ENCODE assay signal across 8 mouse cellular contexts in the genomic region with DNA sequence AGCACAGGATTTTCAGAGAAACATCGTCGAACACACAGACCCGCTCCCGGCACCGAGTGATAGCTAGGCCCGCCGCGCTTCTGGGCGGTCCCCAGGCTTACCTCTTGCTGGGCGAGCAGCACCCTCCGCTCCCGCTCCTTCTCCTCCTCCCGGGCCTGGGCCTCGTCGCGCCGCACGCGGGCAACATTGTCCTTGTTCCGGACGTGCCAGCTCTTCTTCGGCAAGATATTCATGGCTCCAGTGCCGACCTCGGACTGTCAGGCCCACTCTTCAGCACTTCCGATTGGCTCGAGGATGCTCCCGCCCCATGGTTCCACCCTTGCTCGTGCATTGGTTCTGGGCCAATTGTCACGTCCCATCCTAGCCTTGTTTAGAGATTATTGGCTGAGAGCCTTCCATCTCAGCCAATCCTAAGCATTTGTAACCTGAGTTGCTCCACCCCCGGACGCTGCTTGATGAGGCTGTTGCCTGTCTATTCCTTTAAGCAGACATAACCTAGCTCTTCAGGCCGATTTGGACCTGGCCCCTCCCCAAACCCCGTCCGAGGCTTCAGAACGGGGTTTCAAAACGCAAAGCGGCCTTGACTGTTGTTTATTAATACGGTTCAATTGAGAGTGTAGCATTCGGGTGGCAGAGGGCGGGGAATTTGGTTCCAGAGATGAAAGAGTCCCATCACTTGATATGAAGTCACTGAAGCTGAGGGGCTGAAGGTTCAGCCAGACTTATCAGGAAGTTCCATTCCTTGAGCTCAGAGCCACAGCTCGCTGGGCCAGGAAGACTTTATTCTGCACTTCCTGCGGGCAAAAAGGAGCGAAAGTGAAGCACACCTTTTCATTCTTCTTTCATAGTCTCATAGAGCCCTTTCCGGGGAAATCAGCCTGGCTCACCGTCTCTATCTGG. TPM values are rescaled to one million over a fixed set of nuclear protein-coding genes. Genes with fewer than 3 reads are reported as not detected.
DNase-seq lines count a peak whose midpoint lies in the region; ATAC-seq and TF ChIP-seq lines count a peak whose summit lies in the region.

Gene Leng1 (minus strand): TSS at position 626 of the 900 bp plus-strand sequence.

- WGBS in forebrain, embryonic 13.5 days: 4% methylated on average over 45 of the region's 45 CpGs
- 3% methylated on average over 45 of the region's 45 CpGs for WGBS in large intestine, adult 2 months
- 4% methylated on average over 45 of the region's 45 CpGs for WGBS in liver, postnatal 0 days (ENCODE audit: insufficient replicate concordance)
- WGBS in neural tube, embryonic 14.5 days: 4% methylated on average over 45 of the region's 45 CpGs

- no peaks in the 10 kb centered on the region for H3K4me1 ChIP-seq in ES-Bruce4 (ENCODE audit: control insufficient read depth, insufficient read depth, low read length)
- H3K4me1 ChIP-seq in forebrain, embryonic 13.5 days: peaks cover 23% of the 10 kb centered on the region
- peaks cover 19% of the 10 kb centered on the region for H3K4me1 ChIP-seq in liver, postnatal 0 days (ENCODE audit: insufficient read depth)
- H3K4me1 ChIP-seq in neural tube, embryonic 14.5 days (ENCODE audit: control insufficient read depth, insufficient read depth, low read length): peaks cover 12% of the 10 kb centered on the region

- TF ChIP-seq CTCF in ES-Bruce4 (IDR thresholded peaks at IDR 0.05; ENCODE audit: low read depth, low read length): no peak
- TF ChIP-seq CTCF in liver, postnatal 0 days (IDR thresholded peaks at IDR 0.05; ENCODE audit: low read depth): no peak

- peak within 1 kb of the TSS; percentile 53 for H3K9ac ChIP-seq in ES-Bruce4 (ENCODE audit: low read depth, poor library complexity, severe bottlenecking)
- peak within 1 kb of the TSS; percentile 74 for H3K9ac ChIP-seq in forebrain, embryonic 13.5 days
- H3K9ac ChIP-seq in liver, postnatal 0 days (replicated peaks): peak within 1 kb of the TSS; percentile 91
- peak within 1 kb of the TSS; percentile 69 for H3K9ac ChIP-seq in neural tube, embryonic 14.5 days (replicated peaks; ENCODE audit: low read depth, low read length)

- peak; percentile 98 to 99 for DNase-seq in heart, postnatal 10 days
- peak; percentile 96 for DNase-seq in large intestine, adult 2 months (ENCODE audit: low read depth, low spot score)
- DNase-seq in liver, postnatal 0 days: peak; percentile 95
- DNase-seq in testis, postnatal 10 days (ENCODE audit: low spot score): peak; percentile 94

- H3K4me2 ChIP-seq in forebrain, embryonic 13.5 days: peak within 1 kb of the TSS; percentile 66
- H3K4me2 ChIP-seq in liver, postnatal 0 days (ENCODE audit: low read depth, low read length): peak within 1 kb of the TSS; percentile 91
- H3K4me2 ChIP-seq in neural tube, embryonic 14.5 days (ENCODE audit: low read depth, low read length): peak within 1 kb of the TSS; percentile 89

- TF ChIP-seq EP300 in ES-Bruce4 (IDR thresholded peaks at IDR 0.05; ENCODE audit: insufficient read depth, low read depth, low read length): no peak
- no peak for TF ChIP-seq EP300 in liver, postnatal 0 days (IDR thresholded peaks at IDR 0.05; ENCODE audit: low read depth)

- H3K4me3 ChIP-seq in ES-Bruce4 (ENCODE audit: low read depth, low read length): peak within 1 kb of the TSS; percentile 77
- peak within 1 kb of the TSS; percentile 61 for H3K4me3 ChIP-seq in forebrain, embryonic 13.5 days
- H3K4me3 ChIP-seq in liver, postnatal 0 days (ENCODE audit: low read depth, low read length): peak within 1 kb of the TSS; percentile 80
- peak within 1 kb of the TSS; percentile 65 for H3K4me3 ChIP-seq in neural tube, embryonic 14.5 days (ENCODE audit: low read depth, low read length)

- peak; percentile 78 for TF ChIP-seq POLR2A in ES-Bruce4 (IDR thresholded peaks at IDR 0.05; ENCODE audit: insufficient read depth, low read length)

- ATAC-seq in cerebellum, adult (ENCODE audit: insufficient number of reproducible peaks, low FRiP score, low TSS enrichment): peak; percentile 97
- peak; percentile 99 for ATAC-seq in forebrain, embryonic 13.5 days
- ATAC-seq in liver, postnatal 0 days: peak; percentile 99
- peak; percentile 99 for ATAC-seq in neural tube, embryonic 14.5 days (ENCODE audit: low read depth)

- no peaks in the 10 kb centered on the region for H3K27me3 ChIP-seq in ES-Bruce4 (ENCODE audit: control insufficient read depth, insufficient read depth, low read length, poor library complexity, severe bottlenecking)
- no peaks in the 10 kb centered on the region for H3K27me3 ChIP-seq in forebrain, embryonic 13.5 days
- H3K27me3 ChIP-seq in liver, postnatal 0 days (ENCODE audit: insufficient read depth, low read length): no peaks in the 10 kb centered on the region
- H3K27me3 ChIP-seq in neural tube, embryonic 14.5 days (ENCODE audit: control insufficient read depth, insufficient read depth, low read length): no peaks in the 10 kb centered on the region

- H3K27ac ChIP-seq in ES-Bruce4 (ENCODE audit: insufficient read depth, low read length): peak within 1 kb of the TSS; percentile 75; the same call in 1 of the 2 replicates
- peak within 1 kb of the TSS; percentile 64 for H3K27ac ChIP-seq in forebrain, embryonic 13.5 days
- peak within 1 kb of the TSS; percentile 95 for H3K27ac ChIP-seq in liver, postnatal 0 days (ENCODE audit: low read depth)
- peak within 1 kb of the TSS; percentile 71 for H3K27ac ChIP-seq in neural tube, embryonic 14.5 days (ENCODE audit: low read depth, low read length)

- H3K9me3 ChIP-seq in ES-Bruce4 (replicated peaks; ENCODE audit: control insufficient read depth, insufficient read depth, low read length, poor library complexity, severe bottlenecking): no peaks in the 10 kb centered on the region
- no peaks in the 10 kb centered on the region for H3K9me3 ChIP-seq in forebrain, embryonic 13.5 days (replicated peaks)
- no peaks in the 10 kb centered on the region for H3K9me3 ChIP-seq in liver, postnatal 0 days (ENCODE audit: low read length)
- no peaks in the 10 kb centered on the region for H3K9me3 ChIP-seq in neural tube, embryonic 14.5 days (ENCODE audit: control insufficient read depth, low read length)

- intact Hi-C loops in heart, postnatal 10 days (cut with DNase I): loop anchor here (5.0 to 10.0 kb wide), 2 partner anchors 37 to 809 kb away; partner anchors contain the start of gene Rps9

- H3K36me3 ChIP-seq in ES-Bruce4 (ENCODE audit: control insufficient read depth, insufficient read depth, low read length, poor library complexity, severe bottlenecking): peaks cover 28% of the 10 kb centered on the region
- peaks cover 30% of the 10 kb centered on the region for H3K36me3 ChIP-seq in forebrain, embryonic 13.5 days (ENCODE audit: poor library complexity, severe bottlenecking)
- peaks cover 32% of the 10 kb centered on the region for H3K36me3 ChIP-seq in liver, postnatal 0 days (replicated peaks; ENCODE audit: insufficient read depth, low read length)
- peaks cover 15% of the 10 kb centered on the region; the same call in 1 of the 2 replicates for H3K36me3 ChIP-seq in neural tube, embryonic 14.5 days (ENCODE audit: control insufficient read depth, insufficient read depth, low read length)

RNA-seq across cellular contexts. Expression of gene Leng1, which starts in this region (rescaled TPM):
- 8.3 and 9.0 TPM in 2 replicates for polyA plus RNA-seq in ES-Bruce4 (2011; ENCODE audit: insufficient read depth, insufficient read length, low read depth, missing spikeins)
- polyA plus RNA-seq in forebrain, embryonic 13.5 days (2015; fragmentation: Nextera tagmentation; extraction: Ambion mirVana): 16.1 and 19.2 TPM in 2 replicates
- 10 to 100 TPM in 1 of 2 experiments, 1 to 10 TPM in 1; 6.7 to 10.4 TPM for total RNA-seq in heart, postnatal 10 days (2021)
- 6.5 and 7.4 TPM in 2 replicates for polyA plus RNA-seq in large intestine, adult 2 months (2012; rRNA removed)
- 7.0 and 7.8 TPM in 2 replicates for polyA plus RNA-seq in liver, postnatal 0 days (2015; fragmentation: Nextera tagmentation; extraction: Ambion mirVana)
- polyA plus RNA-seq in neural tube, embryonic 14.5 days (2014; fragmentation: Nextera tagmentation; extraction: Ambion mirVana): 11.0 and 11.8 TPM in 2 replicates

Comparison
In these comparisons a context has a peak if more than half of its experiments do, and no peak if none do; other contexts are left out.
1. Peak in every context shown above with its lines: DNase-seq, ATAC-seq, H3K4me3 ChIP-seq and H3K27ac ChIP-seq.